Mouse (Mus musculus) kidney, adult 2 months (tissue): ENCODE measurements at regions not wholly inside any gene's neighbourhood (a gene's known extent, or its start where the extent isn't known, plus 50 kb on each side); places are given as distances from the start of the nearest gene placed in this dataset.

Experiments
- CTCF ChIP-seq: fragments of 200-500 bp; conservative IDR thresholded peaks from 2 replicates; pipeline ENCODE4 v1.5.1; 2011; ENCODE audit warnings: low read depth, mild to moderate bottlenecking, control low read depth, low read length, moderate library complexity, mixed read lengths; ENCODE audit not compliant: insufficient read depth, insufficient read length
- POLR2A ChIP-seq: fragments of 200-500 bp; IDR thresholded peaks from one replicate; pipeline ENCODE4 v1.6.1; 2011; ENCODE audit warnings: low read depth, low read length, control low read depth

DNA sequence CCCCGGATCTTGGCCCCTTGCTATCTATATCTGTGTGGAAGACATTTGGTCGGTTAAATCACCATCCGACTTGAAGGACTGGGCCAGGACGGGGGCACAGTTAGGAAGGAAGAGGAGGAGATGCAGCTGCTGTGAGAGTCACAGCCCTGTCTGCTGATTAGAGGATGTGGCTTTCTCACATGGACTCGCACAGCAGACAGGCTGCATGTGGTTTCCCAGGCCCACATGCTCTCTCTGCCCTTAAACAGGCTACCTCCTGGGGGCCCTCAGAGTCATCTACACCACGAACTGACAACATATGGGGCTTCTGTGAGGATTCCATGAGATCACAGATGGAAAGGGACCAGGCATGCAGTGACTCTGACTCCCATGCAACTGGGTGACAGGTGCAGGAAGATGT lies 62.9 kb upstream of the Sv2b start:
- no peak for TF ChIP-seq CTCF
- TF ChIP-seq POLR2A, result no peak
